Mouse (Mus musculus): Measurements from ENCODE around the gene A430089I19Rik.
"Not testable (repeated sequence)": the region's sequence is repeated elsewhere in the genome, so short reads cannot be mapped to it uniquely, and the experiment has no call there.

GRCm38 (mm10) chr5:94306696-94307095 is at the start of gene A430089I19Rik:
- TF ChIP-seq EP300 (IDR thresholded peaks at IDR 0.05; ENCODE audit: low read length); MAFK (IDR thresholded peaks at IDR 0.05; ENCODE audit: insufficient replicate concordance, low read length); POLR2AphosphoS2 (IDR thresholded peaks at IDR 0.05; ENCODE audit: low read depth, low read length); TBP (conservative IDR thresholded peaks at IDR 0.05; ENCODE audit: low read depth, low read length); ZMIZ1 (IDR thresholded peaks at IDR 0.05; ENCODE audit: low read depth, low read length); USF1 (IDR thresholded peaks at IDR 0.05; ENCODE audit: low read depth, low read length); CTCF (conservative IDR thresholded peaks at IDR 0.05 in 1 of 2, IDR thresholded peaks at IDR 0.05 in 1 of 2; ENCODE audit: low read depth in 2 of 2, low read length in 2 of 2); TCF12 (IDR thresholded peaks at IDR 0.05; ENCODE audit: low read depth, low read length); MAX (IDR thresholded peaks at IDR 0.05; ENCODE audit: low read length); JUND (conservative IDR thresholded peaks at IDR 0.05; ENCODE audit: low read depth, low read length): not testable (repeated sequence)

Data from CH12.LX (cell line).